Mouse (Mus musculus) small intestine, adult 2 months (tissue): ENCODE data around the gene Mdfic. TPM values are rescaled to one million over a fixed set of nuclear protein-coding genes. Genes with fewer than 3 reads are reported as not detected.
A peak's percentile ranks its signal among the peaks of the same experiment; 100 is the strongest.
"Not testable (repeated sequence)": the region's sequence is repeated elsewhere in the genome, so short reads cannot be mapped to it uniquely, and the experiment has no call there.

ENCODE experiments used
- H3K27ac ChIP-seq: fragments of 200-500 bp; 2 replicates; pipeline ENCODE4 v1.5.1; 2012; ENCODE audit warnings: low read depth, low read length, control low read depth, inconsistent platforms; ENCODE audit not compliant: insufficient read depth
- H3K27me3 ChIP-seq: fragments of 200-500 bp; 2 replicates; pipeline ENCODE4 v1.6.1; 2012; ENCODE audit warnings: mild to moderate bottlenecking, moderate library complexity, low read length, inconsistent platforms; ENCODE audit not compliant: control insufficient read depth, insufficient read depth
- H3K36me3 ChIP-seq: fragments of 200-500 bp; 2 replicates; pipeline ENCODE4 v1.6.1; 2012; ENCODE audit warnings: mild to moderate bottlenecking, low read length, control low read depth, inconsistent platforms; ENCODE audit not compliant: control insufficient read depth, insufficient read depth
- H3K4me1 ChIP-seq: fragments of 200-500 bp; 2 replicates; pipeline ENCODE4 v1.6.1; 2012; ENCODE audit warnings: low read length, inconsistent platforms, mixed read lengths; ENCODE audit not compliant: control insufficient read depth, insufficient read depth, insufficient read length
- H3K4me3 ChIP-seq: fragments of 200-500 bp; 2 replicates; pipeline ENCODE4 v1.5.1; 2012; ENCODE audit warnings: low read depth, mild to moderate bottlenecking, control low read depth, inconsistent platforms, low read length, moderate library complexity
- CTCF ChIP-seq: fragments of 200-500 bp; IDR thresholded peaks from 2 replicates; pipeline ENCODE4 v1.5.1; 2012; ENCODE audit warnings: low read depth, mild to moderate bottlenecking, control low read depth, inconsistent platforms, low read length, moderate library complexity, mixed read lengths; ENCODE audit not compliant: insufficient replicate concordance, insufficient read length; ENCODE audit errors: extremely low read depth
- POLR2A ChIP-seq: fragments of 200-500 bp; IDR thresholded peaks from 2 replicates; pipeline ENCODE4 v1.6.1; 2012; ENCODE audit warnings: low read depth, mild to moderate bottlenecking, control low read depth, inconsistent platforms, low read length, moderate library complexity
- WGBS: fragments of 180-500 bp; shearing (Covaris S2); methylation state at CpG from one replicate; pipeline ENCODE4 v1.1.7; 2018; 5-methylcytosine and 5-hydroxymethylcytosine counted together
- polyA plus RNA-seq: library from polyadenylated mRNA; depleted of rRNA; stranded (reverse); fragments of >200 nt; gene quantifications from 2 replicates; pipeline ENCODE4 v1.2.3, GENCODE M21; 2012

The Mdfic gene
- polyA plus RNA-seq, 1 experiment, result 2.9 TPM

DNA sequence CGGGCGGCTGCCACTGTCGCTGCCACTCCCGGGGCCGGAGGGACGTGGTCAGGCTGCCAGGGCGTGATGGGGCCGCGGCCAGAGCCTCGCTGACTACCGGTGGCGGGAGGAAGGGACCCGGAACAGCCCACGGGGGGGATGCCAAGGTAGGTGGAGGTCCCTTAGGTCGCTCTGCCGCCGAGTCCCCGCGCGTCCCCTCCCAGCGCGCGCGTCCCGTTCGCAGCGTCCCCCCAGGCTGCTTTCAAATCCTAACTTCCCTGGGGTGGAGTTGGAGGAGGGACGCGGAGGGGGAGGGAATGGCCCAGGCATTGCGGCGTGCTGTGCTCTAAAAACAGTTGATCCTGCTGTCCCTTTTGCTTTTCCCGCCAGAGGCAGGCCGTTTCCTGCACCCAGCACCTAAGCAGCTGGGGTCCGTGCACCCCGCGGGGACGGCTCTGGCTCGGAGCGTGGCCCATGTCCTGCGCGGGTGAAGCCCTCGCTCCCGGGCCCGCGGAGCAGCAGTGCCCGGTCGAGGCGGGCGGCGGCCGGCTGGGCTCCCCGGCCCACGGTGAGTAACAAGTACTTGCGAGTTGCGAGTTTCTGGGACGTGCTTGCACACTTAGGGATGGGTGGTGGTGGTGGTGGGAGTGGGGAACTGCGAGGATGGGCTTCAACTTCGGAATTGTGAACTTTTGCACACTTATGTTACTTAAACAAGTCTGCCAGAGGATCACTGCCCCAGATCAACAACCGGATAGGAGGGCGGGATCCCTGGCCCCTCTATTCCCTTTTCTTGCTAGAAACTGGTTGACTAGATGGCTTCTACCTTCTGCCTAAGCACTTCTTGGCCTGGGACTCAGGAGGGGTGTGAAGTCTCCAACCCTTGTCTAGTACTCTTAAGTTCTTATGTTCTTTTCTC is 606 bp downstream of the Mdfic start:
- H3K4me1 ChIP-seq, result peaks cover 4% of the 10 kb centered on the region
- TF ChIP-seq POLR2A (no peak), CTCF (no peak)
- H3K36me3 ChIP-seq, result no peaks in the 10 kb centered on the region
- H3K27me3 ChIP-seq, result no peaks in the 10 kb centered on the region
- peak overlapping the region; percentile 63 for H3K27ac ChIP-seq
- WGBS, result 2% methylated on average over 56 of the region's 60 CpGs
- peak overlapping the region; percentile 91 for H3K4me3 ChIP-seq

DNA sequence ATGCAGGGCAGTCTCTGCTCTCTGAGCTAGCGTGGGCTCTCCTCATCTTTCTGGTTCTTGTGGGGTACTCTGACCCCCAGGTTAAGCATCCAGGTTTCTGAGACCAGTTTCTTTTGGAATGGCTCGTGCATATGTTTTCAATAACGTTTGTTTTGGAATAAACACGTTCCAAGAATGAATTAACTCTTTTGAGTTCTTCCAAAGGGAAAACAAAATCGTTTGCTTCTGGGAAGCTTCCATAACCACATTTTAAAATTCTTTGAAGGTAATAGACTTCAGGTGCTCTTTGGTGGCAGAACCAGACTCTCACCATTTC is 1.2 kb downstream of the Mdfic start:
- H3K4me1 ChIP-seq, result peaks cover 4% of the 10 kb centered on the region
- no peaks in the 10 kb centered on the region for H3K36me3 ChIP-seq
- H3K27ac ChIP-seq, result peak overlapping the region; percentile 63
- H3K4me3 ChIP-seq, result peak overlapping the region; percentile 91; the same call in 1 of the 2 replicates
- WGBS, result 41% methylated on average over 5 of the region's 5 CpGs
- no peak for TF ChIP-seq POLR2A
- TF ChIP-seq CTCF, result no peak
- no peaks in the 10 kb centered on the region for H3K27me3 ChIP-seq

DNA sequence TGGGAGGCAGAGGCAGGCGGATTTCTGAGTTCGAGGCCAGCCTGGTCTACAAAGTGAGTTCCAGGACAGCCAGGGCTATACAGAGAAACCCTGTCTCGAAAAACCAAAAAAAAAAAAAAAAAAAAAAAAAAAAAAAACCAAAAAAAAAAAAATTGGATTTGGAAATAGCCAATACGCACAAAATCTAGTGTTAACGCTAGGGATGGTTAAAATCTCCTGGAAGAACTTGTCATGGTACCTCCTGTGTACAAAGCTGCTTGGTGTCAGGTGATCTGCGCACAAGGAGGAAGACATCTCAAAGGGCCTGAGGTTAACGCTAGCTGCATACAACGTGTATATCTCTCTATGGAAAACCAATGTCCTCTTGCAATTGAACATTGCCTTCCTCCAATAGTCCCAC is 2.2 kb downstream of the Mdfic start:
- not testable (repeated sequence) for H3K27ac ChIP-seq, H3K4me1 ChIP-seq, H3K4me3 ChIP-seq, H3K27me3 ChIP-seq, H3K36me3 ChIP-seq
- WGBS, result 75% methylated on average over 8 of the region's 8 CpGs

DNA sequence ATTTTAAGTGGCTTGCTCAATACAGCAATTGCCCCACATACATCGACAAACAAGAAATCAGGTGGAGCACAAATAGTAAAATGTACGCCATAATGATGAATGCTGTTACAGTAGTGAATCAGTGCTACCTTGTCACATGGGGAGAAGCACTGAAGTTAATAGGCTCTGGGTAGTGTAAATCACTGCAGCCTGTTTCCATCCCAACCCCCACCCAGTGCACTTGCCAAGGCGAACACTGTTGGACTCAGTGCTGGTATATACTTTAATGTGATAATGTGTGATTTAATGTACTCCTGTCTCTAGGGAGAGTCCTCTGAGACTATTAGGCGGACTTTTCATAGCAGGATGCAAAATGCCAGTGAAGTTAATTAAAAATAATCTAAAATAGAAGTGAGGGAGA is 3.8 kb downstream of the Mdfic start:
- H3K36me3 ChIP-seq, result no peaks in the 10 kb centered on the region
- 77% methylated on average over 4 of the region's 4 CpGs for WGBS
- TF ChIP-seq CTCF, result no peak
- no peak for TF ChIP-seq POLR2A
- no peaks in the 10 kb centered on the region for H3K27me3 ChIP-seq
- H3K27ac ChIP-seq, result no peak overlapping the region
- no peak overlapping the region for H3K4me3 ChIP-seq
- H3K4me1 ChIP-seq, result peaks cover 5% of the 10 kb centered on the region

DNA sequence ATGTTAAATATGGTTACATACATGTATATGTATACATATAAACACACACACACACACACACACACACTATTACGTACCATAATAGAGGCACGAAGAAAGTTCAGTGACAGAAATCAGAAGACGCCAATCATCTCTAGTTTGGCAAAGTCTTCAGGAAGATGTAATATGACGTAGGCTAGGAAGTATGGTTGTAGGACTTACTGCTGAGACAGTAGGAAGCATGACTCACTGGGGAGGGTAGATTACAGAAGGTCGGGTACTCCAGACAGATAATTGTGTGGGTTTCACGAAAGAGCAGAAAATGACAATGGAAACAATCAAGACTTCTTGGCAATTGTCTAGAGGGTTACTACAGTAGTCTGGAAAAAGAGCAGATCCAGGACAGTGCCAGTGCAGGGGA is 6.0 kb downstream of the Mdfic start:
- TF ChIP-seq POLR2A (no peak), CTCF (no peak)
- Histone ChIP-seq H3K4me1 (0 out of 2 replicates have a peak, but pooled peaks cover 4% of the 10 kb centered on the region), H3K4me3 (no peak overlapping the region), H3K27ac (no peak overlapping the region), H3K27me3 (no peaks in the 10 kb centered on the region), H3K36me3 (no peaks in the 10 kb centered on the region)
- WGBS, result 80% methylated on average over 6 of the region's 6 CpGs

DNA sequence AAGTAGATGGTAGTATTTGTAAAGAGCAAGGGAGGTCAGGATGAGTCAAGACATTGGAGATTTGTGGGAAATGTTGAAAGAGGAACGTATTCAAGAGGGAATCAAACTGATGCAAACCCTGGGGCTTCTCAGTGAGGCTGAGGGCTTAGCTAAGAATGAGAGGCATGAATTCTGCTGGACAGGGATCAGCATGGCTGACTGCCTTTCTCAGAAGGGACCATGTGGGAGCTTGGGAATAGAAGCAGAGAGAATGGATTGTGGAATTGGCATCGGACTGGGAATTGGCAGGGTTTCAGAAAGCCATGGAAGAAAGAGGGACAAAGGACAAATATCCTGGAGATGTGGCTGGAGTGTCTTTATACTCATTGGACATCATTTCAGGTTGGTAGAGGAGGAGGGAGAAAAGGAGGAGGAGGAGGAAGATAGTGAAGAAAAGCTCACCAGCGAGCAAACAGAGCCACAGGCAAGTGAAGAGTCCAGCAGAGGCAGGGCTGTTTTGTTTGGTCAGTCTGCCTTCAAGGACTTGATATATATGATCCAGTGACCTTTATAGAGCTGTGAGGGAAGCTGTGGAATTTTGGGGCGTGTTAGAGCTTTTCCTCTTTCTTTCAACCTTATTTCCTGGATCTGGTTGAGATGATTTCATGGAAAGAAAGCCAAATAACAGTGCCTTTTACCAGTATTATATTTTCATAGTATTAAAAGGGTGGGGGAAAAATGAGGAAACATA is 7.4 kb downstream of the Mdfic start:
- Histone ChIP-seq H3K4me3 (no peak overlapping the region), H3K27ac (0 out of 2 replicates have a peak overlapping the region, but pooled peaks have one; percentile 5), H3K36me3 (no peaks in the 10 kb centered on the region), H3K27me3 (no peaks in the 10 kb centered on the region), H3K4me1 (0 out of 2 replicates have a peak, but pooled peaks cover 4% of the 10 kb centered on the region)
- WGBS, result 49% methylated on average over 4 of the region's 4 CpGs
- TF ChIP-seq POLR2A (no peak), CTCF (no peak)

DNA sequence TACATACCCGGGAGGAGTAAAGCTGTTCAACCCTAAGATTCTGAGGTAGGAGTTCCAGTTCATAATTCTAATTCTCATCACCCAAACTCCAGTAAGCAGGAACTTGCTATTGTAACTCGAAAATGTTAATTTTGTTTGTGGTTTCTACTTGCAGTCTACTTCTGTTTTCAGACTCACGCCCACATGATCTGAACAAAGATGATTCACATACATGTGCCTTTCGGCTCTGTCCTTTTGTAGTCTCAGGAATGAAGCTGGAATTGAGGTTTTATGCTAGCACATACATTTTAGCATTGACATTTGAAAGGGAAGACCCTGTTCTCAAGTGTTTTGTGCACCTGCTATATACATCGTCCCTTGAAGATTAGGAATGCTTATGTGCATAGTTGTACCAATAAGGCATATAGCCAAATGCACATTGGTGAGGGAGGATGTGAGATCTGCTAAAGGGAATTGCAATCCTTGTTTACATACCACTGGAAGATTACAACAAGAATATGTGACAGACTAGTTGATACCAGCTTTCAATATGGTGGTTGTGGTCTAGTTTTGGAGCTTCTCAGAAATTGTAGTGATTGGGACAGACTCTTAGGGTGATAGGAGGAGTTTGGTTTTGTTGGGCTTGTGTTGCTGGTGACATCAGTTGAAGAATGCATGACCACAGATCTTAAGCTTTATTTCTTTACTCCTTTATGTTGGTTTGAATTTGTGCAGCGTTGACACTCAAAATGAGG is 8.6 kb downstream of the Mdfic start:
- Histone ChIP-seq H3K4me1 (0 out of 2 replicates have a peak, but pooled peaks cover 4% of the 10 kb centered on the region), H3K27ac (peak overlapping the region; percentile 51; the same call in 1 of the 2 replicates), H3K4me3 (no peak overlapping the region), H3K36me3 (no peaks in the 10 kb centered on the region), H3K27me3 (no peaks in the 10 kb centered on the region)
- TF ChIP-seq POLR2A (no peak), CTCF (no peak)
- WGBS, result 74% methylated on average over 6 of the region's 6 CpGs
